8 mouse cellular contexts compared by ENCODE assay signal in genomic region chrX:36903115-36903768, GRCm38 (mm10). TPM values are rescaled to one million over a fixed set of nuclear protein-coding genes. Genes with fewer than 3 reads are reported as not detected.
DNase-seq lines count a peak whose midpoint lies in the region; ATAC-seq and TF ChIP-seq lines count a peak whose summit lies in the region.

No protein-coding gene starts in this region.

- peak overlapping the region; percentile 77 for H3K27ac ChIP-seq in forebrain, embryonic 12.5 days
- peak overlapping the region; percentile 66 for H3K27ac ChIP-seq in liver, postnatal 0 days (ENCODE audit: low read depth)
- H3K27ac ChIP-seq in neural tube, embryonic 14.5 days (ENCODE audit: low read depth, low read length) = peak overlapping the region; percentile 82

- intact Hi-C loops in heart, postnatal 10 days (cut with DNase I) = loop anchor here (2.0 kb wide), 1 partner anchor 28 kb away; the partner anchor contains the start of gene C330007P06Rik

- no peak for TF ChIP-seq CTCF in E14TG2a.4 (conservative IDR thresholded peaks at IDR 0.05; ENCODE audit: low read length)
- TF ChIP-seq CTCF in liver, postnatal 0 days (IDR thresholded peaks at IDR 0.05; ENCODE audit: low read depth) = no peak

- H3K4me2 ChIP-seq in forebrain, embryonic 12.5 days = peak overlapping the region; percentile 58
- H3K4me2 ChIP-seq in liver, postnatal 0 days (ENCODE audit: low read depth, low read length) = peak overlapping the region; percentile 85
- H3K4me2 ChIP-seq in neural tube, embryonic 14.5 days (ENCODE audit: low read depth, low read length) = peak overlapping the region; percentile 50

- H3K36me3 ChIP-seq in E14TG2a.4 (ENCODE audit: insufficient read depth, low read length) = 0 out of 2 replicates have a peak, but pooled peaks cover 5% of the 10 kb centered on the region
- no peaks in the 10 kb centered on the region for H3K36me3 ChIP-seq in forebrain, embryonic 12.5 days (replicated peaks)
- H3K36me3 ChIP-seq in liver, postnatal 0 days (replicated peaks; ENCODE audit: insufficient read depth, low read length) = no peaks in the 10 kb centered on the region
- H3K36me3 ChIP-seq in neural tube, embryonic 14.5 days (ENCODE audit: control insufficient read depth, insufficient read depth, low read length) = no peaks in the 10 kb centered on the region

- TF ChIP-seq EP300 in liver, postnatal 0 days (IDR thresholded peaks at IDR 0.05; ENCODE audit: low read depth) = peak; percentile 54; the same call in 1 of the 2 replicates

- peak; percentile 84 for DNase-seq in c-Kit-positive CD71-positive TER-119-positive erythroid progenitor cells, embryonic 14.5 days (ENCODE audit: low spot score)
- DNase-seq in heart, postnatal 10 days = peak; percentile 94
- peak; percentile 55 for DNase-seq in large intestine, adult 2 months (ENCODE audit: low read depth, low spot score)
- DNase-seq in liver, postnatal 0 days = peak; percentile 89
- peak; percentile 89 for DNase-seq in testis, postnatal 10 days (ENCODE audit: low spot score)

- 14% methylated on average over 31 of the region's 32 CpGs for WGBS in forebrain, embryonic 12.5 days
- 19% methylated on average over 31 of the region's 32 CpGs for WGBS in large intestine, adult 2 months
- 19% methylated on average over 31 of the region's 32 CpGs for WGBS in liver, postnatal 0 days (ENCODE audit: insufficient replicate concordance)
- WGBS in neural tube, embryonic 14.5 days = 23% methylated on average over 25 of the region's 32 CpGs

- no peaks in the 10 kb centered on the region for H3K9me3 ChIP-seq in E14TG2a.4 (ENCODE audit: low read length)
- H3K9me3 ChIP-seq in forebrain, embryonic 12.5 days = no peaks in the 10 kb centered on the region
- H3K9me3 ChIP-seq in liver, postnatal 0 days (ENCODE audit: low read length) = no peaks in the 10 kb centered on the region
- no peaks in the 10 kb centered on the region for H3K9me3 ChIP-seq in neural tube, embryonic 14.5 days (ENCODE audit: control insufficient read depth, low read length)

- H3K4me1 ChIP-seq in E14TG2a.4 (replicated peaks; ENCODE audit: low read depth, low read length) = peaks cover 12% of the 10 kb centered on the region
- no peaks in the 10 kb centered on the region for H3K4me1 ChIP-seq in forebrain, embryonic 12.5 days
- H3K4me1 ChIP-seq in liver, postnatal 0 days (ENCODE audit: insufficient read depth) = 0 out of 2 replicates have a peak, but pooled peaks cover 3% of the 10 kb centered on the region
- no peaks in the 10 kb centered on the region for H3K4me1 ChIP-seq in neural tube, embryonic 14.5 days (ENCODE audit: control insufficient read depth, insufficient read depth, low read length)

- H3K4me3 ChIP-seq in E14TG2a.4 (replicated peaks; ENCODE audit: low read length) = peak overlapping the region; percentile 83
- peak overlapping the region; percentile 58 for H3K4me3 ChIP-seq in forebrain, embryonic 12.5 days (replicated peaks)
- peak overlapping the region; percentile 62 for H3K4me3 ChIP-seq in liver, postnatal 0 days (ENCODE audit: low read depth, low read length)
- H3K4me3 ChIP-seq in neural tube, embryonic 14.5 days (ENCODE audit: low read depth, low read length) = peak overlapping the region; percentile 50

- peak overlapping the region; percentile 68 for H3K9ac ChIP-seq in forebrain, embryonic 12.5 days
- H3K9ac ChIP-seq in liver, postnatal 0 days (replicated peaks) = peak overlapping the region; percentile 74
- peak overlapping the region; percentile 62 for H3K9ac ChIP-seq in neural tube, embryonic 14.5 days (replicated peaks; ENCODE audit: low read depth, low read length)

- no peaks in the 10 kb centered on the region for H3K27me3 ChIP-seq in E14TG2a.4 (ENCODE audit: insufficient read depth, low read length)
- H3K27me3 ChIP-seq in forebrain, embryonic 12.5 days = no peaks in the 10 kb centered on the region
- no peaks in the 10 kb centered on the region for H3K27me3 ChIP-seq in liver, postnatal 0 days (ENCODE audit: insufficient read depth, low read length)
- H3K27me3 ChIP-seq in neural tube, embryonic 14.5 days (ENCODE audit: control insufficient read depth, insufficient read depth, low read length) = no peaks in the 10 kb centered on the region

- ATAC-seq in forebrain, embryonic 12.5 days (ENCODE audit: low FRiP score) = peak; percentile 93
- peak; percentile 95 for ATAC-seq in liver, postnatal 0 days
- ATAC-seq in neural tube, embryonic 14.5 days (ENCODE audit: low read depth) = peak; percentile 94

RNA-seq across cellular contexts. Expression of gene Nkrf, which starts 0.5 kb away (rescaled TPM):
- polyA plus RNA-seq in forebrain, embryonic 12.5 days (2016; fragmentation: Nextera tagmentation; extraction: Ambion mirVana) = 6.3 and 6.7 TPM in 2 replicates
- 1 to 10 TPM; 3.2 to 3.9 TPM for total RNA-seq in heart, postnatal 10 days (2021)
- polyA plus RNA-seq in large intestine, adult 2 months (2012; rRNA removed) = 0.84 and 0.95 TPM in 2 replicates
- 0.69 and 0.75 TPM in 2 replicates for polyA plus RNA-seq in liver, postnatal 0 days (2015; fragmentation: Nextera tagmentation; extraction: Ambion mirVana)
- polyA plus RNA-seq in neural tube, embryonic 14.5 days (2014; fragmentation: Nextera tagmentation; extraction: Ambion mirVana) = 21.4 and 25.6 TPM in 2 replicates

RNA-seq across cellular contexts. Expression of gene C330007P06Rik, which starts 29.3 kb away (rescaled TPM):
- 33.0 and 33.5 TPM in 2 replicates for polyA plus RNA-seq in forebrain, embryonic 12.5 days (2016; fragmentation: Nextera tagmentation; extraction: Ambion mirVana)
- 10 to 100 TPM; 19.2 to 22.3 TPM for total RNA-seq in heart, postnatal 10 days (2021)
- 5.0 and 11.2 TPM in 2 replicates for polyA plus RNA-seq in large intestine, adult 2 months (2012; rRNA removed)
- polyA plus RNA-seq in liver, postnatal 0 days (2015; fragmentation: Nextera tagmentation; extraction: Ambion mirVana) = 9.2 TPM in 2 replicates
- 27.5 and 29.7 TPM in 2 replicates for polyA plus RNA-seq in neural tube, embryonic 14.5 days (2014; fragmentation: Nextera tagmentation; extraction: Ambion mirVana)

RNA-seq across cellular contexts. Expression of gene Ube2a, which starts 29.5 kb away (rescaled TPM):
- 120 and 122 TPM in 2 replicates for polyA plus RNA-seq in forebrain, embryonic 12.5 days (2016; fragmentation: Nextera tagmentation; extraction: Ambion mirVana)
- total RNA-seq in heart, postnatal 10 days (2021) = 10 to 100 TPM; 74.7 to 76.4 TPM
- polyA plus RNA-seq in large intestine, adult 2 months (2012; rRNA removed) = 41.4 and 43.5 TPM in 2 replicates
- polyA plus RNA-seq in liver, postnatal 0 days (2015; fragmentation: Nextera tagmentation; extraction: Ambion mirVana) = 92.5 and 94.9 TPM in 2 replicates
- 129 and 134 TPM in 2 replicates for polyA plus RNA-seq in neural tube, embryonic 14.5 days (2014; fragmentation: Nextera tagmentation; extraction: Ambion mirVana)

Comparison
In these comparisons a context has a peak if more than half of its experiments do, and no peak if none do; other contexts are left out.
1. Peak in every context shown above with its lines: DNase-seq, ATAC-seq, H3K4me3 ChIP-seq and H3K27ac ChIP-seq.